Mouse (Mus musculus): ENCODE data around the gene Rab1b.

DNA sequence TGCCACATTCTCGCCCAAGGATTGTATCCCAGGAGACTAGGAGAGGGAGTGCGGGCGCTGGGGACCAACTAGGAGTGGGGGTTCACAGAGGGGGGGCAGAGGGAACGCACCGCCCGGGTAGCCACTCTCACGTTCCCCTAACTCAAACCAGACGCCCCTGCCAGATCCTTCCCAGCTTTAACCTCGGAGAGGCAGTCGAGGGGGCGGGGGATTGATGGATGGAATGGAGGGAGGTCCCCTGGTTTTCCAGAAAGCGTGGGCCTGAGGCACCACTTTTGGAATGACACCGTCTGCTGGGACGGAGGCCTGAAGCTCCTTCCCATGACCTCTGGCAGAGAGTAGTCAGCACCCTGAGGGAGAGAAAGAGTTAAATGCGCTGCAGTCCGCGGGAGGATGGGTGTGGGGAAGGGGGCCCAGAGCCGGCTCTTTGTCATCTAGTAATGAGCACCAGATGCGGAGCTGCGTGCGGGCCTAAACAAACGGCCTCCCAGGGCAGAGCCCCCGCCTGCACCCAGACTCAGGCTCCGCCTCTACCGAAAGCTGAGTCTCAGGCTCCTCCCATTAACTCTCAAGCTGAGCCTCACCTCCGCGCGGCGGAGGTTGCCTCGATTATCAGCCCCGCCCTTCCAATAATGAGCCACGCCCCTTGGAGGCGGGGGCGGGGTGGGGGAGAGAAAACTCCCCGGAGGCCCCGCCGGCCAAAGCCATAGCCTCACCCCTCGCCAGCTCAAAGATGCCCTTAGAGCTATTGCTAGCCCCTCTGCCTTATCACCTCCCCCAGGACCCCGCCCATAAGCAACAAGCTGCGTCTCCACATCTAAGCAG is 35.1 kb downstream of the Rab1b start:
- TF ChIP-seq CTCF (IDR thresholded peaks at IDR 0.05; ENCODE audit: control insufficient read depth, insufficient read depth, insufficient replicate concordance, low read depth, low read length) (no peak), POLR2A (IDR thresholded peaks at IDR 0.05; ENCODE audit: control insufficient read depth, low read depth, low read length) (peak; percentile 29; the same call in 1 of the 2 replicates)
